Mouse (Mus musculus) olfactory bulb, adult 2 months (tissue): ENCODE data around the gene Ncoa4. TPM values are rescaled to one million over a fixed set of nuclear protein-coding genes. Genes with fewer than 3 reads are reported as not detected.

ENCODE experiments used
- H3K27ac ChIP-seq: fragments of 200-500 bp; 2 replicates; pipeline ENCODE4 v1.5.1; 2012; ENCODE audit warnings: low read depth, low read length; ENCODE audit not compliant: insufficient read depth
- H3K4me1 ChIP-seq: fragments of 200-500 bp; 2 replicates; pipeline ENCODE4 v1.6.1; 2012; ENCODE audit warnings: low read length; ENCODE audit not compliant: control insufficient read depth, insufficient read depth
- H3K4me3 ChIP-seq: fragments of 200-500 bp; 2 replicates; pipeline ENCODE4 v1.5.1; 2012; ENCODE audit warnings: mild to moderate bottlenecking, low read depth, low read length, moderate library complexity; ENCODE audit not compliant: insufficient read depth
- CTCF ChIP-seq: fragments of 200-500 bp; IDR thresholded peaks from 2 replicates; pipeline ENCODE4 v1.5.1; 2012; ENCODE audit warnings: low read depth, mild to moderate bottlenecking, low read length, moderate library complexity; ENCODE audit not compliant: insufficient read depth
- POLR2A ChIP-seq: fragments of 200-500 bp; IDR thresholded peaks from 2 replicates; pipeline ENCODE4 v1.6.1; 2012; ENCODE audit warnings: mild to moderate bottlenecking, low read depth, low read length, moderate library complexity; ENCODE audit not compliant: insufficient read depth
- WGBS: fragments of 180-500 bp; shearing (Covaris S2); methylation state at CpG from one replicate; pipeline ENCODE4 v1.1.7; 2018; 5-methylcytosine and 5-hydroxymethylcytosine counted together
- polyA plus RNA-seq: library from polyadenylated mRNA; stranded (reverse); fragments of >200 nt; gene quantifications from 2 replicates; pipeline ENCODE4 v1.2.4, GENCODE M21; 2012; ENCODE audit warnings: low replicate concordance; ENCODE audit not compliant: missing spikeins, insufficient read depth, insufficient read length

Ncoa4 gene
- polyA plus RNA-seq, 1 experiment: not detected

- Histone ChIP-seq H3K27ac (no peak overlapping the region), H3K4me1 (peaks cover 2% of the 10 kb centered on the region; the same call in 1 of the 2 replicates), H3K4me3 (no peak overlapping the region)
- TF ChIP-seq POLR2A (no peak), CTCF (no peak)
- WGBS: 89% methylated on average over 6 of the region's 6 CpGs
These were observed 4.9 kb upstream of the Ncoa4 start for GRCm38 (mm10) chr14:32154758-32155157.

GRCm38 (mm10) chr14:32159150-32159670 lies 455 bp upstream of the Ncoa4 start:
- Histone ChIP-seq H3K4me1 (peaks cover 6% of the 10 kb centered on the region), H3K4me3 (peak overlapping the region; percentile 89), H3K27ac (0 out of 2 replicates have a peak overlapping the region, but pooled peaks have one; percentile 28)
- no peak for TF ChIP-seq CTCF
- TF ChIP-seq POLR2A: no peak
- 31% methylated on average over 4 of the region's 4 CpGs for WGBS

GRCm38 (mm10) chr14:32160563-32160962 lies 898 bp downstream of the Ncoa4 start:
- Histone ChIP-seq H3K4me1 (peaks cover 11% of the 10 kb centered on the region), H3K4me3 (peak overlapping the region; percentile 89), H3K27ac (no peak overlapping the region)
- 35% methylated on average over 7 of the region's 7 CpGs for WGBS
- TF ChIP-seq POLR2A (no peak), CTCF (no peak)

- WGBS: 76% methylated on average over 12 of the region's 12 CpGs
- Histone ChIP-seq H3K27ac (no peak overlapping the region), H3K4me1 (peaks cover 13% of the 10 kb centered on the region), H3K4me3 (no peak overlapping the region)
- TF ChIP-seq POLR2A (no peak), CTCF (no peak)
These were observed 1.6 kb downstream of the Ncoa4 start for GRCm38 (mm10) chr14:32161090-32161885.

- Histone ChIP-seq H3K4me1 (peaks cover 13% of the 10 kb centered on the region), H3K4me3 (no peak overlapping the region), H3K27ac (no peak overlapping the region)
- WGBS: 93% methylated on average over 5 of the region's 5 CpGs
- no peak for TF ChIP-seq CTCF
- no peak for TF ChIP-seq POLR2A
These were observed 2.6 kb downstream of the Ncoa4 start for GRCm38 (mm10) chr14:32162231-32162630.

- TF ChIP-seq CTCF: no peak
- no peak for TF ChIP-seq POLR2A
- Histone ChIP-seq H3K4me1 (peaks cover 13% of the 10 kb centered on the region), H3K4me3 (no peak overlapping the region), H3K27ac (no peak overlapping the region)
- 88% methylated on average over 11 of the region's 11 CpGs for WGBS
These were observed 3.7 kb downstream of the Ncoa4 start for GRCm38 (mm10) chr14:32163203-32163888.

GRCm38 (mm10) chr14:32164173-32165051 lies 4.7 kb downstream of the Ncoa4 start:
- H3K4me1 ChIP-seq: peaks cover 11% of the 10 kb centered on the region
- WGBS: 85% methylated on average over 8 of the region's 8 CpGs

GRCm38 (mm10) chr14:32165278-32166061 lies 5.8 kb downstream of the Ncoa4 start:
- TF ChIP-seq POLR2A (no peak), CTCF (no peak)
- WGBS: 2% methylated on average over 42 of the region's 42 CpGs
- no peak overlapping the region for H3K27ac ChIP-seq
- H3K4me3 ChIP-seq: peak overlapping the region; percentile 47
- H3K4me1 ChIP-seq: peaks cover 11% of the 10 kb centered on the region

More at GRCm38 (mm10) chr14:32164173-32165051, 4.7 kb downstream of the Ncoa4 start:
- H3K4me3 ChIP-seq: no peak overlapping the region
- TF ChIP-seq CTCF (no peak), POLR2A (no peak)
- no peak overlapping the region for H3K27ac ChIP-seq
